Mouse (Mus musculus) c-Kit-positive CD71-positive TER-119-positive erythroid progenitor cells, embryonic 14.5 days (primary cell): Measurements from ENCODE around the gene Mmp19.

ENCODE experiments used
- DNase-seq: peaks from one replicate; pipeline ENCODE4 v3.0.0-alpha.2; 2013; ENCODE audit warnings: low spot score

Mmp19 gene

GRCm38 (mm10) chr10:128790398-128791124 lies at the start of gene Mmp19:
TSS of gene Mmp19 (plus strand) at chr10:128790910.
- DNase-seq: no peak

GRCm38 (mm10) chr10:128742616-128743015 lies 48.1 kb upstream of the Mmp19 start:
- DNase-seq: no peak

DNA sequence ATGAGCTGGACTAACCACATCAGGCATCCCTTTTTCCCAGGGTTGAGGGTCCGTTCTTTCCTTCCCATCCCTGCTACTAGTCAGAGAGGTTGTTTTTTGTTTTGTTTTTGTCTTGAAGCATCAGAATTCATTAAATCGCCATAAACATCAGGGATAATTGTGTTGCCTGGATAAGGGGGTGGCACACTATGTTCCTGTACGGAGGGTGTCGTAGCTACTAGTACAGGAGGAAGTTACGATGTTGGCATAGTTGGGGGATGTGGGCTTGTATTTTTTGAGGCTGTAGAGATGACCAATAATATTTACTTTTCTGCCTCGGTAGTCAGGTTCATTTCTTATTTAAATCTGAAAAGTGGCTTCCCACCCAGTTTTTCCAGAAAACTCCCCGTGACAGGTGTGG lies 47.5 kb upstream of the Mmp19 start:
- DNase-seq: no peak

- no peak for DNase-seq
These were observed 46.9 kb upstream of the Mmp19 start for GRCm38 (mm10) chr10:128743791-128744191.

DNA sequence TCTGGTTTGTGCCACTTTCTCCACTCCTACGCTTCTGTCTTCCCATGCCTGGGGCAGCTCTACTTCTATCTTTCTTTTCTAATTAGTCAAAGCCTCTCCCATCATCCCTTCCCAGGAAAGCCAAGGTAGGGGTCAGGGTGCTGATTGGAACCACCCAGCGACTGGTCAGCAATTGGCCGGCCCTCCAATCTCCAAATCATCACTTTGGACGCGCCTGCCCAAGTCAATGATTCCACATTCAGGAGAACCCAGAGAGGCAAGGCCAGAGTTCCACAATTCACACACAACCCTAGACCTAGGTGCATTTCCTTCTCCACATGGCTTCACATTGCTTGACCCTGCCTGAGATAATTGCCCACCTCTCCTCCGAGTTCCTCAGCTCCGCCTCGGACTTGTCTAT lies 46.5 kb upstream of the Mmp19 start:
- DNase-seq: no peak

- DNase-seq: no peak
These were observed 45.8 kb upstream of the Mmp19 start, which contains the start of gene Dgka for GRCm38 (mm10) chr10:128744680-128745601. TSS of gene Dgka (minus strand) at chr10:128744855.

- DNase-seq: no peak
These were observed 44.6 kb upstream of the Mmp19 start for GRCm38 (mm10) chr10:128745946-128746613.

GRCm38 (mm10) chr10:128746972-128747645 lies 43.6 kb upstream of the Mmp19 start:
- DNase-seq: no peak

DNA sequence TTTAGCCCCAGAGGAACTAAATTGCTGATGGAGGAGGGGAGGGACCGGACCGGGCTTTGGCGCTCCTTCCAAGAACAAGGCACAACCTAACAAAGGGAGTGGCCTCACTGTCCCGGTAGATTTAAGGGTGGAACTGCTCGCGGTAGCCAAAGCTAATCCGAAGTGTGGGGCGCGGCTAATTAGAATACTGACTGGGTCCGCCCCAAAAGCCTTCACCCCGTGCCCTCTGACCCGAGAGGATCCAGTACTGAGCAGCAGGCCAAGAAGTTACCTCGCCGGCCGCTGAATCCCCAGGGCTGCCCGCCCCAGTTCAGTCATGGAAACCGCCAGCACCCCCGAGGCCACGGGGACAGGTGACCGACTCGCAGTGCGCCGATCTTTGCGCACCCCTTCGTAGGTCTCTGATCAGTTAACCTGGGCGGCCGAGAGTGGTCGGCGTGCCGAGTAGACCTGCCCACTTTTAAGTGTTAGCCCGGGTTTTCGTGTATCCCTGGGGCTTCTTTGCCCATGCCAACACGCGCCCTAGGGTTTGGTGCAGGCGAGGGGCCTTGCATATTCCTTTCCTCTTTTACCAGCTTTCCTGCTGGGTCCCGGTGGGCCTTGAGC lies 43.0 kb upstream of the Mmp19 start, which contains the start of gene Pym1:
Pym1 (plus strand) TSS at position 244 of the 606 bp plus-strand sequence.
- peak; percentile 81 for DNase-seq

DNA sequence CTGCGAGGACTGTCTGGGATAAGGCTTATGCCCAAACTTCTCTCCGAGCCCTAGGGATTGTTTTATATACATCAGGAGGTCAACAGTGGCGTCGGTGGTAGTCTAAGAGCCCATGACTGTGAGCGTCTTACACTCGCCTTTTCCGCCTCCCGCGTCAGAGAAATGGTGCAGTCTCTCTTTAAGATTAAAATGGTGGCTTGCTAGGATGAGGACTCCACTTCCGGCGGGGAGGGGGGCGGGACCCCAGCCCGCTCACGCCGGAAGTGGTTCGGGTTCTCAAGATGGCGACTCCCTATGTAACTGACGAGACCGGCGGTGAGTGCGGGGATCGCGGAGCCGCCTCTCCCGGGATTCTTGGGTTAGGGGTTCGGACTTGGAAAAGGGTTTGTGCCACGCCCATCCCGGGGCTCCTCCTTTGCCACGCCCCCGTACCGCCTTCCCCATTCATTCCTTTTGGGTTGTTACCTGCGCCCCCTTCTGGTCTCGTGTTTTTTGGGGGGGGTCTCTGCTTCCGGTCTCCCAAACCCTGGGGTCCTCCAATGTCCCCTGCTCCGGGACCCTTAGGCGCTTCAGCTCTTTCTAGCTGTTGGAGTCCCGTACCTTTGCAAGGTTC lies 42.4 kb upstream of the Mmp19 start:
- DNase-seq: peak; percentile 86

- DNase-seq: no peak
These were observed 17.8 kb upstream of the Mmp19 start for GRCm38 (mm10) chr10:128772895-128773294.

GRCm38 (mm10) chr10:128773685-128774084 lies 17.0 kb upstream of the Mmp19 start:
- no peak for DNase-seq

DNA sequence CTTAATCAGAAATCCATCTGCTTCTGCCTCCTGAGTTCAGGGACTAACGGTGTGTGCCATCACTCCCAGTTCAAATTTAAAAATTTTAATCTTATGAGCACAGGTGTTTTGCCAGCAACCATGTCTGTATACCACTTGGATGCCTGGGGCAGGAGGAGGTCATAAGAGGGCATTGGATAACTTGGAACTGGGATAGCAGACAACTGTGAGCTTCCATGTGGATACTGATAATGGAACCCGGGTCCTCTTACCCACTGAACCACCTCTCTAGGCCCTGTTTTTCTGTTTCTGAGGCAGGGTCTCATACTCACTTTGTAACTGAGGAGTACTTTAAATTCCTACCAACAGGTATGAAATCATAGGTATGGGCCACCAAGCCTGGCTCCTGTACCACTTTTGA lies 12.3 kb upstream of the Mmp19 start:
- DNase-seq: no peak

DNA sequence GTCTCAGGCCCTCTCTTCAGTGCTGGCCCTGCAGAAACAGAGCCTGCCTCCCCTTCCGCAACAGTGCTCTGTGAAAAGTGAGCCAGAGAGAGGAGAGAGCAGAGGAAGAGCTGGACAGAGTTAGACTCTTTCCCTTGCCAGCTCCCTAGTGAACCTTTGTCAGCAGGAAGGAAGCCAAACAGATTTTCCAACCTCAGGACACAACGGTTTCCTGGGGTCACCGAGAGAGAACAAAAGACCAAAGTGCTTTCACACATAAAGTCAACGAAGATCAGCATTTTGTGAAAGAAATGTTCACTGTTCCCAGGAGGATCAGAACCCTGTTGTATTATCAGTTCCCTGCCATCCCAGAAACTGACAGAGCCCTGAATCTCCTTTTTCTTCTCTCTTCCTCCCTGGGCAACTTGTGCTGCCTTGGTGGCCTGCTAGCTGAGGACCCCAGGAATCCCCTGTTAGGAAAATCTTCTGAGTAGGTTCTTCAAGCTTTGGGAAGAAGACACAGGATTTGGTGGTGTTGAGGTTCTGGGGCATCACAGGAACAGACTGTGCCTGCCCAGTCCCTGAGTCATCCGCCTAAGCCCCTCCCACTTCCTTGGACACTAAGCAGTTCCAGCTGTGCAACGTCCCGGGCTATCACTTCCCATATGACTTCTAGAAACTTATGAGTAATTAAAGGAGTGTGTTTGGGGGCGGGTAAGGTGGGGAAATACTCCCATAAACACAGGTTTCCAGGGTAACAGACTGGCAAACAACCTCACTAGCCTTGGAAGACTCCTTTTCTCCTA lies 11.5 kb upstream of the Mmp19 start:
- peak; percentile 23 for DNase-seq

- no peak for DNase-seq
These were observed 10.5 kb upstream of the Mmp19 start for GRCm38 (mm10) chr10:128780200-128780599.

GRCm38 (mm10) chr10:128792041-128792440 lies 1.3 kb downstream of the Mmp19 start:
- no peak for DNase-seq

GRCm38 (mm10) chr10:128793258-128793657 lies 2.5 kb downstream of the Mmp19 start:
- no peak for DNase-seq

DNA sequence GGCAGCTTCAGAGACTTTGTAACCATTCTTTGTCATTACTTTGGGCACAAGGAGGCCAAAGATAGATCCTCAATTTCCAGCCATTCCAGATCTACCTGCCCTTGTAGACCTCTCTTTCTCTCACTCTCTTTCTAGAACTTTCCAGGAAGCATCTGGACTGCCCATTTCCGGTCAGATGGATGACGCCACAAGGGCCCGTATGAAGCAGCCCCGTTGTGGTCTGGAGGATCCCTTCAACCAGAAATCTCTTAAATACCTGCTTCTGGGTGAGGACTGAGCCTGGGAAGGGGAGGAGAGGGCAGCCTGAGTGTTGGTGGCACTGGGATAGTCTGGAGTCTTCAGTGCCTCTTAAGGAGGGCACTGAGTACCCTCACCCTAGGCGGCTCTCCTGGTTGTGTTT lies 3.7 kb downstream of the Mmp19 start:
- DNase-seq: no peak

DNA sequence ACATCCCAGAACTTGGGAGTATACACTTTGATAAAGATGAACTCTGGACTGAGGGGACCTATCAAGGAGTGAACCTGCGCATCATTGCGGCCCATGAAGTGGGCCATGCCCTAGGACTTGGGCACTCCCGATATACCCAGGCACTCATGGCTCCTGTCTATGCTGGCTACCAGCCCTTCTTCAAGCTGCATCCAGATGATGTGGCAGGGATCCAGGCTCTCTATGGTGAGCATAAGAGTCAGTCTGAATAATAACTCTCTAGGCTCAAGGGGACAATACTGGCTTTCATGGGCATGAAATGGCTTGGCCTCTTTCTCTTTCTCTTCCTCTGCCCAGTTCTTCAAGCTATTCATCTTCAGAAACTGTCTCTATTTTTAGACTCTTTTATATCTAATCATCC lies 4.9 kb downstream of the Mmp19 start:
- no peak for DNase-seq

GRCm38 (mm10) chr10:128798676-128799075 lies 8.0 kb downstream of the Mmp19 start:
- no peak for DNase-seq
